Mouse (Mus musculus): ENCODE measurements around the gene Manba. TPM values are rescaled to one million over a fixed set of nuclear protein-coding genes. Genes with fewer than 3 reads are reported as not detected.
"Not testable (repeated sequence)": the region's sequence is repeated elsewhere in the genome, so short reads cannot be mapped to it uniquely, and the experiment has no call there.

The Manba gene
- polyA plus RNA-seq, 1 experiment from 2014 or later = 4.2 TPM

GRCm38 (mm10) chr3:135489865-135490520, 4.6 kb downstream of the Manba start:
- Histone ChIP-seq H3K4me3 (no peak overlapping the region), H3K4me1 (peaks cover 7% of the 10 kb centered on the region; the same call in 1 of the 2 replicates), H3K9ac (replicated peaks) (no peak overlapping the region), H3K4me2 (replicated peaks) (no peak overlapping the region), H3K9me3 (no peaks in the 10 kb centered on the region), H3K36me3 (no peaks in the 10 kb centered on the region), H3K27ac (replicated peaks) (no peak overlapping the region), H3K27me3 (no peaks in the 10 kb centered on the region; the same call in 1 of the 2 replicates)
- no peak for ATAC-seq (ENCODE audit: low FRiP score, low read depth)
- 86% methylated on average over 5 of the region's 5 CpGs for WGBS

GRCm38 (mm10) chr3:135491102-135491501, 5.7 kb downstream of the Manba start:
- H3K4me3 ChIP-seq = no peak overlapping the region
- H3K27ac ChIP-seq (replicated peaks) = no peak overlapping the region
- WGBS = 87% methylated on average over 6 of the region's 6 CpGs
- H3K4me1 ChIP-seq = no peaks in the 10 kb centered on the region
- no peaks in the 10 kb centered on the region for H3K36me3 ChIP-seq
- ATAC-seq (ENCODE audit: low FRiP score, low read depth) = no peak
- no peak overlapping the region for H3K4me2 ChIP-seq (replicated peaks)
- no peaks in the 10 kb centered on the region for H3K27me3 ChIP-seq
- H3K9ac ChIP-seq (replicated peaks) = no peak overlapping the region
- H3K9me3 ChIP-seq = no peaks in the 10 kb centered on the region

GRCm38 (mm10) chr3:135493320-135493719, 7.9 kb downstream of the Manba start:
- not testable (repeated sequence) for H3K9me3 ChIP-seq; H3K4me3 ChIP-seq; H3K36me3 ChIP-seq; ATAC-seq (ENCODE audit: low FRiP score, low read depth); H3K27ac ChIP-seq (replicated peaks); H3K4me2 ChIP-seq (replicated peaks); H3K27me3 ChIP-seq; H3K9ac ChIP-seq (replicated peaks); H3K4me1 ChIP-seq
- 95% methylated on average over 7 of the region's 7 CpGs for WGBS

- not testable (repeated sequence) for H3K4me2 ChIP-seq (replicated peaks); ATAC-seq (ENCODE audit: low FRiP score, low read depth); H3K36me3 ChIP-seq; H3K27ac ChIP-seq (replicated peaks); H3K27me3 ChIP-seq; H3K9me3 ChIP-seq; H3K9ac ChIP-seq (replicated peaks); H3K4me3 ChIP-seq; H3K4me1 ChIP-seq
- WGBS = 85% methylated on average over 4 of the region's 4 CpGs
Observed at GRCm38 (mm10) chr3:135497956-135498355, 12.5 kb downstream of the Manba start.

GRCm38 (mm10) chr3:135498891-135499290, 13.5 kb downstream of the Manba start:
- Histone ChIP-seq H3K27me3 (no peaks in the 10 kb centered on the region), H3K4me3 (no peak overlapping the region)
- no peak for ATAC-seq (ENCODE audit: low FRiP score, low read depth)

GRCm38 (mm10) chr3:135503160-135503559, 17.7 kb downstream of the Manba start:
- Histone ChIP-seq H3K27ac (replicated peaks) (no peak overlapping the region), H3K27me3 (no peaks in the 10 kb centered on the region), H3K9me3 (no peaks in the 10 kb centered on the region), H3K4me1 (no peaks in the 10 kb centered on the region), H3K4me2 (replicated peaks) (no peak overlapping the region), H3K4me3 (no peak overlapping the region), H3K9ac (replicated peaks) (no peak overlapping the region), H3K36me3 (no peaks in the 10 kb centered on the region)
- no peak for ATAC-seq (ENCODE audit: low FRiP score, low read depth)
- WGBS = 90% methylated on average over 5 of the region's 5 CpGs

More at GRCm38 (mm10) chr3:135498891-135499290, 13.5 kb downstream of the Manba start:
- Histone ChIP-seq H3K27ac (replicated peaks) (no peak overlapping the region), H3K9ac (replicated peaks) (no peak overlapping the region), H3K4me2 (replicated peaks) (no peak overlapping the region), H3K4me1 (no peaks in the 10 kb centered on the region), H3K9me3 (no peaks in the 10 kb centered on the region), H3K36me3 (no peaks in the 10 kb centered on the region)
- WGBS = 90% methylated on average over 5 of the region's 5 CpGs

GRCm38 (mm10) chr3:135505369-135505909, 20.0 kb downstream of the Manba start:
- Histone ChIP-seq H3K4me1 (no peaks in the 10 kb centered on the region), H3K27me3 (no peaks in the 10 kb centered on the region), H3K4me2 (replicated peaks) (no peak overlapping the region), H3K4me3 (no peak overlapping the region), H3K36me3 (no peaks in the 10 kb centered on the region), H3K9ac (replicated peaks) (no peak overlapping the region), H3K9me3 (no peaks in the 10 kb centered on the region), H3K27ac (replicated peaks) (no peak overlapping the region)
- 64% methylated on average over 10 of the region's 10 CpGs for WGBS
- ATAC-seq (ENCODE audit: low FRiP score, low read depth) = no peak

GRCm38 (mm10) chr3:135505916-135506482, 20.6 kb downstream of the Manba start:
- Histone ChIP-seq H3K9me3 (no peaks in the 10 kb centered on the region), H3K27ac (replicated peaks) (no peak overlapping the region), H3K4me1 (no peaks in the 10 kb centered on the region), H3K4me3 (no peak overlapping the region), H3K4me2 (replicated peaks) (no peak overlapping the region), H3K9ac (replicated peaks) (no peak overlapping the region), H3K27me3 (no peaks in the 10 kb centered on the region), H3K36me3 (no peaks in the 10 kb centered on the region)
- WGBS = 87% methylated on average over 13 of the region's 13 CpGs
- no peak for ATAC-seq (ENCODE audit: low FRiP score, low read depth)

GRCm38 (mm10) chr3:135507506-135507905, 22.1 kb downstream of the Manba start:
- ATAC-seq (ENCODE audit: low FRiP score, low read depth) = no peak
- Histone ChIP-seq H3K9me3 (no peaks in the 10 kb centered on the region), H3K4me1 (no peaks in the 10 kb centered on the region), H3K4me3 (no peak overlapping the region), H3K36me3 (no peaks in the 10 kb centered on the region), H3K4me2 (replicated peaks) (no peak overlapping the region), H3K27me3 (no peaks in the 10 kb centered on the region), H3K9ac (replicated peaks) (no peak overlapping the region), H3K27ac (replicated peaks) (no peak overlapping the region)
- WGBS = 93% methylated on average over 7 of the region's 7 CpGs

GRCm38 (mm10) chr3:135508191-135508590, 22.8 kb downstream of the Manba start:
- no peaks in the 10 kb centered on the region for H3K9me3 ChIP-seq
- no peak overlapping the region for H3K4me3 ChIP-seq
- 100% methylated on average over 1 of the region's 1 CpGs for WGBS
- no peaks in the 10 kb centered on the region for H3K27me3 ChIP-seq
- H3K27ac ChIP-seq (replicated peaks) = no peak overlapping the region
- no peak overlapping the region for H3K9ac ChIP-seq (replicated peaks)
- no peak overlapping the region for H3K4me2 ChIP-seq (replicated peaks)
- peaks cover 3% of the 10 kb centered on the region; the same call in 1 of the 2 replicates for H3K4me1 ChIP-seq
- no peaks in the 10 kb centered on the region for H3K36me3 ChIP-seq
- no peak for ATAC-seq (ENCODE audit: low FRiP score, low read depth)

- ATAC-seq (ENCODE audit: low FRiP score, low read depth) = no peak
- H3K4me2 ChIP-seq (replicated peaks) = no peak overlapping the region
- no peak overlapping the region for H3K27ac ChIP-seq (replicated peaks)
- H3K36me3 ChIP-seq = no peaks in the 10 kb centered on the region
- H3K9me3 ChIP-seq = no peaks in the 10 kb centered on the region
- peaks cover 8% of the 10 kb centered on the region; the same call in 1 of the 2 replicates for H3K4me1 ChIP-seq
- H3K4me3 ChIP-seq = no peak overlapping the region
- WGBS = 97% methylated on average over 3 of the region's 3 CpGs
- no peak overlapping the region for H3K9ac ChIP-seq (replicated peaks)
- H3K27me3 ChIP-seq = no peaks in the 10 kb centered on the region
Observed at GRCm38 (mm10) chr3:135510372-135510771, 25.0 kb downstream of the Manba start.

GRCm38 (mm10) chr3:135511683-135512082, 26.3 kb downstream of the Manba start:
- Histone ChIP-seq H3K9me3 (no peaks in the 10 kb centered on the region), H3K36me3 (no peaks in the 10 kb centered on the region), H3K27me3 (no peaks in the 10 kb centered on the region), H3K9ac (replicated peaks) (no peak overlapping the region), H3K4me3 (no peak overlapping the region), H3K27ac (replicated peaks) (no peak overlapping the region), H3K4me2 (replicated peaks) (no peak overlapping the region), H3K4me1 (peaks cover 9% of the 10 kb centered on the region; the same call in 1 of the 2 replicates)
- no peak for ATAC-seq (ENCODE audit: low FRiP score, low read depth)
- 51% methylated on average over 11 of the region's 11 CpGs for WGBS
